Comparison of ENCODE assay signal across 19 mouse cellular contexts in genomic region chr14:46917136-46917535, GRCm38 (mm10). TPM values are rescaled to one million over a fixed set of nuclear protein-coding genes. Genes with fewer than 3 reads are reported as not detected.
"Had no signal": no experiment of that assay in that cellular context is flagged by ENCODE, and none has a peak within 500 bp of the region (broad histone marks: within the 10 kb centered on the region; RNA-seq: fewer than 3 reads in every experiment).

No protein-coding gene starts in this region.

- H3K4me3 ChIP-seq: liver, embryonic 15.5 days; lung, embryonic 15.5 days; megakaryocyte, embryonic 14.5 days; midbrain, embryonic 12.5 days; neural tube, embryonic 12.5 days; stomach, embryonic 15.5 days had no signal

- H3K27me3 ChIP-seq: liver, embryonic 15.5 days; lung, embryonic 15.5 days; midbrain, embryonic 12.5 days; neural tube, embryonic 12.5 days; stomach, embryonic 15.5 days had no signal

- H3K27ac ChIP-seq: liver, embryonic 15.5 days; lung, embryonic 15.5 days; midbrain, embryonic 12.5 days; neural tube, embryonic 12.5 days; stomach, embryonic 15.5 days; stomach, postnatal 0 days had no signal

- DNase-seq: liver, postnatal 0 days; lung, adult 2 months; lung, postnatal 14 days; lung, postnatal 36 days; midbrain, embryonic 14.5 days; right cerebral cortex, postnatal 14 days; thymus, adult 2 months; thymus, postnatal 25 days; thymus, postnatal 4 days had no signal

- H3K9me3 ChIP-seq: liver, embryonic 15.5 days; lung, embryonic 15.5 days; megakaryocyte, embryonic 14.5 days; midbrain, embryonic 12.5 days; neural tube, embryonic 12.5 days; stomach, embryonic 15.5 days had no signal

- H3K36me3 ChIP-seq: liver, embryonic 15.5 days; lung, embryonic 15.5 days; midbrain, embryonic 12.5 days; neural tube, embryonic 12.5 days; stomach, embryonic 15.5 days had no signal

- H3K4me1 ChIP-seq: liver, embryonic 15.5 days; midbrain, embryonic 12.5 days; neural tube, embryonic 12.5 days; stomach, embryonic 15.5 days had no signal

RNA-seq across cellular contexts. Expression of gene Samd4, which starts 34.5 kb away (rescaled TPM):
- total RNA-seq: megakaryocyte progenitor cell, adult 5-6 weeks; monocyte, adult 5-6 weeks; neutrophil, adult 5-6 weeks had no signal
